Mouse (Mus musculus): ENCODE measurements around the gene Ubap2. TPM values are rescaled to one million over a fixed set of nuclear protein-coding genes. Genes with fewer than 3 reads are reported as not detected.

Ubap2 gene
- total and polyA plus RNA-seq, 2 experiments from 2014 or later = 18.2 to 27.1 TPM

- ATAC-seq (ENCODE audit: insufficient read depth, low read depth) (no peak), DNase-seq (ENCODE audit: low spot score) (no peak)
- Histone ChIP-seq H3K4me2 (ENCODE audit: low read depth, low read length) (no peak overlapping the region), H3K36me3 (replicated peaks; ENCODE audit: control insufficient read depth, insufficient read depth, low read length) (no peaks in the 10 kb centered on the region), H3K9me3 (replicated peaks; ENCODE audit: control insufficient read depth, low read length) (no peaks in the 10 kb centered on the region), H3K9ac (replicated peaks; ENCODE audit: low read depth, low read length) (no peak overlapping the region), H3K27ac (ENCODE audit: low read depth) (no peak overlapping the region), H3K27me3 (ENCODE audit: control insufficient read depth, insufficient read depth, low read length) (no peaks in the 10 kb centered on the region), H3K4me3 (ENCODE audit: low read depth, low read length) (no peak overlapping the region), H3K4me1 (ENCODE audit: control insufficient read depth, insufficient read depth) (no peaks in the 10 kb centered on the region)
- WGBS = 77% methylated on average over 2 of the region's 2 CpGs
- TF ChIP-seq CTCF (IDR thresholded peaks at IDR 0.05; ENCODE audit: low read depth) = no peak
- no peak for TF ChIP-seq EP300 (IDR thresholded peaks at IDR 0.05; ENCODE audit: low read depth)
Observed at GRCm38 (mm10) chr4:41284087-41284486, 9.1 kb upstream of the Ubap2 start.

GRCm38 (mm10) chr4:41275927-41276326, 983 bp upstream of the Ubap2 start:
- no peak for TF ChIP-seq EP300 (IDR thresholded peaks at IDR 0.05; ENCODE audit: low read depth)
- TF ChIP-seq CTCF (IDR thresholded peaks at IDR 0.05; ENCODE audit: low read depth) = no peak
- peaks cover 12% of the 10 kb centered on the region; the same call in 1 of the 2 replicates for H3K4me1 ChIP-seq (ENCODE audit: control insufficient read depth, insufficient read depth)
- peak overlapping the region; percentile 78; the same call in 1 of the 2 replicates for H3K4me3 ChIP-seq (ENCODE audit: low read depth, low read length)
- 79% methylated on average over 5 of the region's 5 CpGs for WGBS
- no peak overlapping the region for H3K9ac ChIP-seq (replicated peaks; ENCODE audit: low read depth, low read length)
- no peaks in the 10 kb centered on the region for H3K27me3 ChIP-seq (ENCODE audit: control insufficient read depth, insufficient read depth, low read length)
- H3K36me3 ChIP-seq (replicated peaks; ENCODE audit: control insufficient read depth, insufficient read depth, low read length) = 0 out of 2 replicates have a peak, but pooled peaks cover 3% of the 10 kb centered on the region
- H3K4me2 ChIP-seq (ENCODE audit: low read depth, low read length) = peak overlapping the region; percentile 60
- peak overlapping the region; percentile 91 for H3K27ac ChIP-seq (ENCODE audit: low read depth)
- no peak for ATAC-seq (ENCODE audit: insufficient read depth, low read depth)
- H3K9me3 ChIP-seq (replicated peaks; ENCODE audit: control insufficient read depth, low read length) = no peaks in the 10 kb centered on the region
- no peak for DNase-seq (ENCODE audit: low spot score)

- no peak for DNase-seq (ENCODE audit: low spot score)
- Histone ChIP-seq H3K4me2 (ENCODE audit: low read depth, low read length) (peak overlapping the region; percentile 96), H3K4me1 (ENCODE audit: control insufficient read depth, insufficient read depth) (peaks cover 12% of the 10 kb centered on the region; the same call in 1 of the 2 replicates), H3K27me3 (ENCODE audit: control insufficient read depth, insufficient read depth, low read length) (no peaks in the 10 kb centered on the region), H3K36me3 (replicated peaks; ENCODE audit: control insufficient read depth, insufficient read depth, low read length) (0 out of 2 replicates have a peak, but pooled peaks cover 8% of the 10 kb centered on the region), H3K4me3 (ENCODE audit: low read depth, low read length) (peak overlapping the region; percentile 78), H3K27ac (ENCODE audit: low read depth) (peak overlapping the region; percentile 91), H3K9ac (replicated peaks; ENCODE audit: low read depth, low read length) (peak overlapping the region; percentile 78), H3K9me3 (replicated peaks; ENCODE audit: control insufficient read depth, low read length) (no peaks in the 10 kb centered on the region)
- under 1% methylated on average over 17 of the region's 18 CpGs for WGBS
- TF ChIP-seq CTCF (IDR thresholded peaks at IDR 0.05; ENCODE audit: low read depth) (no peak), EP300 (IDR thresholded peaks at IDR 0.05; ENCODE audit: low read depth) (no peak)
- ATAC-seq (ENCODE audit: insufficient read depth, low read depth) = peak; percentile 56
Observed at GRCm38 (mm10) chr4:41274377-41274979, 466 bp downstream of the Ubap2 start.

- DNase-seq (ENCODE audit: low spot score) (no peak), ATAC-seq (ENCODE audit: insufficient read depth, low read depth) (no peak)
- H3K4me1 ChIP-seq (ENCODE audit: control insufficient read depth, insufficient read depth) = peaks cover 14% of the 10 kb centered on the region; the same call in 1 of the 2 replicates
- no peak overlapping the region for H3K9ac ChIP-seq (replicated peaks; ENCODE audit: low read depth, low read length)
- no peak overlapping the region for H3K4me2 ChIP-seq (ENCODE audit: low read depth, low read length)
- no peaks in the 10 kb centered on the region for H3K27me3 ChIP-seq (ENCODE audit: control insufficient read depth, insufficient read depth, low read length)
- TF ChIP-seq CTCF (IDR thresholded peaks at IDR 0.05; ENCODE audit: low read depth) (no peak), EP300 (IDR thresholded peaks at IDR 0.05; ENCODE audit: low read depth) (no peak)
- H3K9me3 ChIP-seq (replicated peaks; ENCODE audit: control insufficient read depth, low read length) = no peaks in the 10 kb centered on the region
- H3K36me3 ChIP-seq (replicated peaks; ENCODE audit: control insufficient read depth, insufficient read depth, low read length) = 0 out of 2 replicates have a peak, but pooled peaks cover 12% of the 10 kb centered on the region
- H3K27ac ChIP-seq (ENCODE audit: low read depth) = 0 out of 2 replicates have a peak overlapping the region, but pooled peaks have one; percentile 6
- no peak overlapping the region for H3K4me3 ChIP-seq (ENCODE audit: low read depth, low read length)
Observed at GRCm38 (mm10) chr4:41268133-41268532, 6.8 kb downstream of the Ubap2 start.

GRCm38 (mm10) chr4:41266350-41266749, 8.6 kb downstream of the Ubap2 start:
- Histone ChIP-seq H3K4me3 (ENCODE audit: low read depth, low read length) (no peak overlapping the region), H3K4me2 (ENCODE audit: low read depth, low read length) (no peak overlapping the region), H3K9me3 (replicated peaks; ENCODE audit: control insufficient read depth, low read length) (no peaks in the 10 kb centered on the region), H3K36me3 (replicated peaks; ENCODE audit: control insufficient read depth, insufficient read depth, low read length) (peaks cover 12% of the 10 kb centered on the region; the same call in 1 of the 2 replicates), H3K27me3 (ENCODE audit: control insufficient read depth, insufficient read depth, low read length) (no peaks in the 10 kb centered on the region), H3K4me1 (ENCODE audit: control insufficient read depth, insufficient read depth) (0 out of 2 replicates have a peak, but pooled peaks cover 8% of the 10 kb centered on the region), H3K27ac (ENCODE audit: low read depth) (no peak overlapping the region), H3K9ac (replicated peaks; ENCODE audit: low read depth, low read length) (no peak overlapping the region)
- WGBS = 67% methylated on average over 4 of the region's 4 CpGs
- no peak for TF ChIP-seq EP300 (IDR thresholded peaks at IDR 0.05; ENCODE audit: low read depth)
- TF ChIP-seq CTCF (IDR thresholded peaks at IDR 0.05; ENCODE audit: low read depth) = no peak
- ATAC-seq (ENCODE audit: insufficient read depth, low read depth) (no peak), DNase-seq (ENCODE audit: low spot score) (no peak)

All from heart, postnatal 0 days (tissue).